Mouse (Mus musculus) myocyte (in vitro differentiated cells): Measurements from ENCODE around the gene Slc39a11. TPM values are rescaled to one million over a fixed set of nuclear protein-coding genes. Genes with fewer than 3 reads are reported as not detected.

ENCODE experiments used
- H3K27me3 ChIP-seq: one replicate; pipeline ENCODE4 v1.6.1; 2011; ENCODE audit not compliant: control insufficient read depth, insufficient read depth, insufficient read length
- H3K36me3 ChIP-seq: one replicate; pipeline ENCODE4 v1.6.1; 2011; ENCODE audit not compliant: control insufficient read depth, insufficient read depth
- H3K4me2 ChIP-seq: one replicate; pipeline ENCODE4 v1.6.1; 2011; ENCODE audit warnings: low read depth, control low read depth
- H3K4me3 ChIP-seq: one replicate; pipeline ENCODE4 v1.5.1; 2011; ENCODE audit warnings: mild to moderate bottlenecking, control low read depth, moderate library complexity
- H3K79me2 ChIP-seq: one replicate; pipeline ENCODE4 v1.6.1; 2011; ENCODE audit not compliant: control insufficient read depth, insufficient read depth
- H3ac ChIP-seq: one replicate; pipeline ENCODE4 v1.6.1; 2011; ENCODE audit not compliant: control insufficient read depth, insufficient read length
- CEBPB ChIP-seq: IDR thresholded peaks from 2 replicates; pipeline ENCODE4 v1.6.1; 2011; ENCODE audit warnings: mild to moderate bottlenecking, moderate library complexity; ENCODE audit not compliant: poor library complexity, insufficient read depth, severe bottlenecking
- E2F4 ChIP-seq: IDR thresholded peaks from one replicate; pipeline ENCODE4 v1.6.1; 2011; ENCODE audit warnings: mild to moderate bottlenecking, control low read depth, moderate library complexity; ENCODE audit not compliant: insufficient read depth
- MAX ChIP-seq: IDR thresholded peaks from one replicate; pipeline ENCODE4 v1.6.1; 2011; ENCODE audit warnings: low read depth, mild to moderate bottlenecking, control low read depth
- MYOD1 ChIP-seq, 3 experiments: IDR thresholded peaks; one replicate each; pipeline ENCODE4 v1.6.1; 2011; ENCODE audit warnings: control low read depth in 2 of 3, low read depth in 2 of 3, mild to moderate bottlenecking in 2 of 3, moderate library complexity in 1 of 3; ENCODE audit not compliant: insufficient read length in 2 of 3, control insufficient read depth in 1 of 3
- MYOG ChIP-seq, 3 experiments: IDR thresholded peaks; one replicate each; pipeline ENCODE4 v1.6.1; 2011; ENCODE audit warnings: control low read depth in 2 of 3, low read depth in 2 of 3, mild to moderate bottlenecking in 2 of 3; ENCODE audit not compliant: insufficient read length in 2 of 3, control insufficient read depth in 1 of 3, insufficient read depth in 1 of 3
- POLR2A ChIP-seq: IDR thresholded peaks from one replicate; pipeline ENCODE4 v1.6.1; 2011; ENCODE audit warnings: low read depth, mild to moderate bottlenecking, control low read depth, moderate library complexity; ENCODE audit not compliant: insufficient read length
- POLR2AphosphoS2 ChIP-seq: IDR thresholded peaks from one replicate; pipeline ENCODE4 v1.6.1; 2011; ENCODE audit warnings: low read depth, control low read depth; ENCODE audit not compliant: insufficient read length
- REST ChIP-seq: IDR thresholded peaks from one replicate; pipeline ENCODE4 v1.6.1; 2011; ENCODE audit warnings: mild to moderate bottlenecking, control low read depth, moderate library complexity; ENCODE audit not compliant: insufficient read depth, insufficient read length
- SRF ChIP-seq: IDR thresholded peaks from one replicate; pipeline ENCODE4 v1.6.1; 2011; ENCODE audit warnings: low read depth; ENCODE audit not compliant: control insufficient read depth, insufficient read length
- TCF12 ChIP-seq: IDR thresholded peaks from one replicate; pipeline ENCODE4 v1.6.1; 2011; ENCODE audit warnings: mild to moderate bottlenecking, control low read depth; ENCODE audit not compliant: poor library complexity, insufficient read depth, severe bottlenecking
- TCF3 ChIP-seq: IDR thresholded peaks from one replicate; pipeline ENCODE4 v1.6.1; 2011; ENCODE audit warnings: low read depth, control low read depth; ENCODE audit not compliant: insufficient read length
- USF1 ChIP-seq: IDR thresholded peaks from one replicate; pipeline ENCODE4 v1.6.1; 2011; ENCODE audit warnings: low read depth, mild to moderate bottlenecking, control low read depth, moderate library complexity
- polyA plus RNA-seq: library from polyadenylated mRNA; unstranded; fragments of >200 nt; fragmentation: generic; extraction: Trizol; gene quantifications from one replicate; pipeline ENCODE4 v1.2.1, GENCODE M21; 2012; ENCODE audit warnings: missing spikeins

The Slc39a11 gene
- polyA plus RNA-seq, 1 experiment: 15.7 TPM

DNA sequence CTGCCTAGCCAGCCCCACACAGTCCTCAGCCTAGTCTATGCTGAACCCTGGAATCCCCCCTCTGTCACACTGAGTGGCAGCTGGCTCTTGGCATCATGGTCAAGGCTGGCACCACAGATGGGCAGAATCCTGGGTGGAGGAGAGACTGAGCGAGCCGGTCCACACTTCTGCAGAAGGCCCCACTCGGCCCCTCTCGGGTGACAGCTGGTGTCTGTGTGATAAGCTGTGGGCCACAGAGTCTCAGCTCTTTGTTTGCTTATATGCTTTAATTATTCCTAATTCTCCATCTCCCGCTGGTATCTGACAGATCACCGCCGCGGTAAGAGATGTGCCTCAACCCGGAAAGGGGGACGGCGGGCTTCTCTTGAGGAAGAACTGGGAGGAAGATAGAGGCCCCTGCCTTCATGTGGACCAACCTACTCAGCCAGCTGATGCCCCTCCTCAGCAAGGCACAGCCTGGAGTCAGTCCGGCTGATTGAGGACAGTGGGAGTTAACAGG is 182.5 kb downstream of the Slc39a11 start:
- H3K27me3 ChIP-seq: no peaks in the 10 kb centered on the region
- H3ac ChIP-seq: no peak overlapping the region
- no peaks in the 10 kb centered on the region for H3K79me2 ChIP-seq
- H3K4me2 ChIP-seq: no peak overlapping the region
- H3K36me3 ChIP-seq: no peaks in the 10 kb centered on the region
- H3K4me3 ChIP-seq: no peak overlapping the region
- TF ChIP-seq MYOG (IDR thresholded peaks at IDR 0.05; ENCODE audit: control insufficient read depth in 1 of 3, insufficient read depth in 1 of 3, insufficient read length in 2 of 3, low read depth in 2 of 3): peak in 2 of 3 experiments; percentile 9 to 59
- peak in 2 of 3 experiments; percentile 63 to 65 for TF ChIP-seq MYOD1 (IDR thresholded peaks at IDR 0.05; ENCODE audit: control insufficient read depth in 1 of 3, insufficient read length in 2 of 3, low read depth in 2 of 3)
- no peak for TF ChIP-seq SRF

DNA sequence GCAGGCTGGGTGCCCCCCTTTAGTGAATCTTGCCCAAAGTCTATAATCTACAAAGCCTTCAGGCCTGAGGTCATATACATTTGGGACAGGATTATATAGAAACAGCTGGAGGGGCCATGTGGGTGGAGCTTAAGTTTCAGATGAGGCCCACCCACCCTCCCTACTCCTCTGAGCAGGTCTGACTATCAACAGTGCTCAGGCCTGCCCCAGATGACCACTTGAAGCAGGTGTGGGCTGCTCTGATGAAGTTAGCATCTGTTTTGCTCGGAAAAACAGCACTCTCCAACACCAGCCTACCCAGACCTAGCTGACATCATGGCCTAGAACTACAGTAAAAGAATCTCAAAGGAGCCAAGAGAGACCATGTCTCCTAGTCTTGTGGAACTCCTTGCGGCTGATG is 189.8 kb downstream of the Slc39a11 start:
- TF ChIP-seq TCF3: no peak
- TF ChIP-seq MYOD1 (IDR thresholded peaks at IDR 0.05; ENCODE audit: control insufficient read depth in 1 of 3, insufficient read length in 2 of 3, low read depth in 2 of 3): no peak
- no peak for TF ChIP-seq USF1
- TF ChIP-seq POLR2AphosphoS2: no peak
- TF ChIP-seq TCF12: no peak
- TF ChIP-seq MAX: no peak
- Histone ChIP-seq H3K79me2 (no peaks in the 10 kb centered on the region), H3K36me3 (no peaks in the 10 kb centered on the region), H3K4me3 (no peak overlapping the region), H3K27me3 (no peaks in the 10 kb centered on the region), H3ac (no peak overlapping the region), H3K4me2 (no peak overlapping the region)

DNA sequence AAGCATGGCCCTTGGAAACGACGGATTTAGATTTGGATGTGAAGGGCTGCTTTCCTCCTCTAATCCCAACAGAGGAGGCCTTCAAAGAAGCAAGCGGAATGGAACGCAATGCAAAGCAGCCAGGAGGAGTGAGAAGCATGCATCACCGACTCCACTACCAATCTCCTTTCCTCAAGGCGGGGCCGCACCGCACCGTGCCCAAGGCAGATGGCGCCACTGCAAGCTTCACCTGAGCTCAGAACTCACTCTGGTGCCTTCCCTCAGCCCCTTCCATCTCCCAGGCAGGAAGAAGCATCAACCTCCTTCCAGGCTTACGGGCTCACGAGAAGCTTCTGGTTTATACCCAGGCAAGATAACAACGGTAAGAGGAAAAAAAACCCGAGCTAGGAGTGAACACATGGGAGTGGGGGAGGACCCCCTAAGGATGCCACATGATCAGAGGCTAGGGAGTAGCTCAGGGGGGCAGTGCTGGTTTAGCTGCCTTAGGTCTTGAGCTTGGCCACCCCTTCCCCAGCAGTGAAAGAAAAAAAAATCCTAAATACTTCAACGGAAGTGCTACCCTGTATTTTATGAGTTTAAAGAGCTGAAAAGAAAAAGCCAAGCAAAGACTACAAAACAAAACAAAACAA is 191.2 kb downstream of the Slc39a11 start:
- no peak overlapping the region for H3K4me2 ChIP-seq
- TF ChIP-seq USF1: no peak
- TF ChIP-seq MYOD1 (IDR thresholded peaks at IDR 0.05; ENCODE audit: control insufficient read depth in 1 of 3, insufficient read length in 2 of 3, low read depth in 2 of 3): no peak
- TF ChIP-seq POLR2AphosphoS2: no peak
- no peak for TF ChIP-seq REST
- TF ChIP-seq E2F4: no peak
- no peak for TF ChIP-seq CEBPB
- no peak for TF ChIP-seq POLR2A
- no peak for TF ChIP-seq MYOG (IDR thresholded peaks at IDR 0.05; ENCODE audit: control insufficient read depth in 1 of 3, insufficient read depth in 1 of 3, insufficient read length in 2 of 3, low read depth in 2 of 3)
- TF ChIP-seq MAX: no peak
- TF ChIP-seq SRF: no peak
- no peak for TF ChIP-seq TCF3
- TF ChIP-seq TCF12: no peak

DNA sequence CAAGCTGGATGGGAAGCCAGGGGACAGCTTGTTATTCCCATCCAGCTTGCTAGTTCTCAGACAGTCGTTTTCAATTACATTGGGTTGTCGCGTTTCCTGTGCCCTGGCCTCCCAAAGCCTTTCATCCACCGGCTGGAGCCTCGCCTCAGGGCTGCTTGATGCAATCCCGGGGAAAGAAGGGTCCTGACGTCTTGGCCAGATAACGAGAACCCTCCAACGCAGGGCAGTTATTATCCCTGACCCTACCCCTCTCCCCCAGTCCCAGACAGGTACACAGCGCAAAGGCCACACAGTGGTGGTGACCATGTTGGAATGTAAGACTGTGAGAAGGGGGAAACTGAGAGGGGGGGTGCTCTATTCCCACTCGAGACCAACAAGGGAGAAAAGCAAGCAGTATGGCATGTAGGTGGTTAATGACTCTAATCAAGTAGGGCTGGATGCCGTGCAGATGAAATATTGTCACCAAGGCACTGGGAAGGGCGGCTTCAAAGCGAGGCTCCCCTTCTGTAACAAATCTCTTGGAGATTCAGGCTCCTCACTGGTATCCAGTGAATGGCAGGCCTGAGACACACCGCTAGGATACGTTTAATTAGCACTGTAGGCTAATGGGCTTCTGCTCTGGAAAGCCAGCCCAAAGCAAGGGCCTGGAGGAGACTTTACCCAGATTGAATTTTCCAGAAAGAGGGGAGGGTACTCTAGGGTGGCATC is 196.9 kb downstream of the Slc39a11 start:
- TF ChIP-seq TCF12 (no peak), E2F4 (no peak), MYOD1 (IDR thresholded peaks at IDR 0.05; ENCODE audit: control insufficient read depth in 1 of 3, insufficient read length in 2 of 3, low read depth in 2 of 3) (no peak), REST (no peak), SRF (no peak), POLR2A (no peak), POLR2AphosphoS2 (no peak), TCF3 (no peak), CEBPB (no peak), MAX (no peak), MYOG (IDR thresholded peaks at IDR 0.05; ENCODE audit: control insufficient read depth in 1 of 3, insufficient read depth in 1 of 3, insufficient read length in 2 of 3, low read depth in 2 of 3) (no peak)
- no peaks in the 10 kb centered on the region for H3K36me3 ChIP-seq
- no peaks in the 10 kb centered on the region for H3K79me2 ChIP-seq
- no peak overlapping the region for H3K4me3 ChIP-seq
- no peaks in the 10 kb centered on the region for H3K27me3 ChIP-seq
- H3ac ChIP-seq: no peak overlapping the region
- H3K4me2 ChIP-seq: no peak overlapping the region

More for the DNA sequence above, 191.2 kb downstream of the Slc39a11 start:
- Histone ChIP-seq H3ac (no peak overlapping the region), H3K4me3 (no peak overlapping the region), H3K79me2 (no peaks in the 10 kb centered on the region), H3K36me3 (no peaks in the 10 kb centered on the region), H3K27me3 (no peaks in the 10 kb centered on the region)

DNA sequence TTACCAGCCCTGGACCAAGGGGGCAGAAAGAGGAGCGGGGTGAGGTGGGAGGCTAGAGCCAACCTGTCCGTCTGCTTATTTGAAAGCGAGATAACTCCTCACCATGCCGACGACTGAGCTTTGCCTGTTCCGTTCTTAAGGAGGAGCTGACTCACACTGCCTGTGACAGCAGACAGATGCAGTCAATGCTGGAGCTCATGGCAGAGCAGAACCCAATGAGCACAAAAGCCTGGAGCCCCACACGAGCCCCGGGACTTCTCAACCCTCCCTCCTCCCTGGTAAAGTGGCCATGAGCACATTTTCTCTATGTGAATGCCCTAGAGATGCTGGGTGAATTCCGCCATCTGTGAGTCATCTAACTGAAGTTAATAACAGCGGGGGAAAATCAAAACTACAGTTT is 198.6 kb downstream of the Slc39a11 start:
- Histone ChIP-seq H3K79me2 (no peaks in the 10 kb centered on the region), H3K36me3 (no peaks in the 10 kb centered on the region), H3ac (no peak overlapping the region), H3K4me3 (peak overlapping the region; percentile 11), H3K27me3 (no peaks in the 10 kb centered on the region), H3K4me2 (peak overlapping the region; percentile 64)
- TF ChIP-seq TCF3 (no peak), USF1 (no peak), POLR2A (peak; percentile 17)
